Mouse (Mus musculus) kidney, adult 2 months (tissue): Measurements from ENCODE around the gene Gm36176.

Experiments
- CTCF ChIP-seq: fragments of 200-500 bp; conservative IDR thresholded peaks from 2 replicates; pipeline ENCODE4 v1.5.1; 2011; ENCODE audit warnings: low read depth, mild to moderate bottlenecking, control low read depth, low read length, moderate library complexity, mixed read lengths; ENCODE audit not compliant: insufficient read depth, insufficient read length
- POLR2A ChIP-seq: fragments of 200-500 bp; IDR thresholded peaks from one replicate; pipeline ENCODE4 v1.6.1; 2011; ENCODE audit warnings: low read depth, low read length, control low read depth

DNA sequence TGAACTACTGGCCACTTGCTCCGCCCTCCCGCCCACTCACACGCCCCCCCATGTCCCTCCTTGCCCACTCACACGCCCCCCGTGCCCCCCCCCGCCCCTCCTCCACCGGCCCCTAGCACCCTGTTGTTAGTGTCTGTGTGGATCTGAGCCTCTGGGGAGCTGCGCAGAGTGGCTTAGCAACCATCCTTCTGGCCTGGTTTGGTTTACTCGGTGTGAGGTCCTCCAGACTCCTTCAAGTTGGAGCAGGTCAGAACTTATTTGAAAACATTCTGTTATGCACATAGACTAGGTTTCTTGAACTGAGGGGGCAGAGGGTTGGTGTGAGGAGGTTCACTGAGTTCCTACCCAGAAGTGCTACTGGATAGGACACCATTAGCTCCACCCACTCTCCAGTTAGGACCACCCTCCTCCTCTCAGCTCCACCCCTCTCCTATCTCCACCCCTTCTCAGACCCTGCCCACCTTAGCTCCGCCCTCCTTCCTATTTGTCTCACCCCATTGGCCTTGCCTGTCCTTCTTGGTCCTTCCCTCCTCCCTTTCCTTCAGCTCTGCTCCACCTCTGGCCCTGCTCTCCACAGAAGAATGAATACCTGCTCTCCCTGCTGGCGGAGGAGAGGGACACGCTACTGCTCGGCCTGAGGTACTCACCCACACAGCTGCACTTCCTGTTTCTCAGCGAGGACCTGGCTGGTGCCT, 17.6 kb downstream of the Gm36176 start:
- TF ChIP-seq CTCF (no peak), POLR2A (no peak)
